Mouse (Mus musculus) lung, adult 2 months (tissue): ENCODE results near the gene Aldh1a2.

ENCODE experiments used
- CTCF ChIP-seq: fragments of 200-500 bp; IDR thresholded peaks from 2 replicates; pipeline ENCODE4 v1.5.1; 2011; ENCODE audit warnings: mild to moderate bottlenecking, low read length, control low read depth; ENCODE audit not compliant: insufficient read depth
- POLR2A ChIP-seq: fragments of 200-500 bp; IDR thresholded peaks from 2 replicates; pipeline ENCODE4 v1.6.1; 2011; ENCODE audit warnings: low read depth, mild to moderate bottlenecking, control low read depth, low read length, borderline replicate concordance; ENCODE audit errors: extremely low read depth

DNA sequence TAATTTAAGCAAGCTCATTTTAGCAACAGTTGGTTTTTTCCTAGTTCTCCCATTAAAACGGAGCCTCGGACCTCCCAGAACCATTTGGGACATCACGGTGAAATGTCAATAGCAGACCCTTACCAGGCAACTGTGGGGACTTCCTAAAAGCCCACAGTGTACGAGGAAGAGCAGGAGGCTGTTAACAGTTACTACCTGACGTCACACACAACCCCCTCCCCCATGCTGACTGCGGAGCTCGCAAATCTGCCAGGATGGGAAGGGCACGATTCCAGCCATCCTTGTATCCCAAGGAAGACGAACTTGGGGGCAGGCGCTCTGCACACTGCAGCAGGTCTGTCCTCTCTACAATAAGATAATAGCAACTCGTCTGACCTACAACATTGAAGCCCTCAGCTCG, 47.1 kb upstream of the Aldh1a2 start, which contains the start of gene Aqp9:
- no peak for TF ChIP-seq CTCF
- no peak for TF ChIP-seq POLR2A
